Mouse (Mus musculus) right cerebral cortex, postnatal 4 days (tissue): Measurements from ENCODE around the gene Gm49368.
"Not testable (repeated sequence)": the region's sequence is repeated elsewhere in the genome, so short reads cannot be mapped to it uniquely, and the experiment has no call there.

Source experiments
- DNase-seq: peaks from one replicate; pipeline ENCODE4 v3.0.0-alpha.2; 2022

Gene Gm49368

DNA sequence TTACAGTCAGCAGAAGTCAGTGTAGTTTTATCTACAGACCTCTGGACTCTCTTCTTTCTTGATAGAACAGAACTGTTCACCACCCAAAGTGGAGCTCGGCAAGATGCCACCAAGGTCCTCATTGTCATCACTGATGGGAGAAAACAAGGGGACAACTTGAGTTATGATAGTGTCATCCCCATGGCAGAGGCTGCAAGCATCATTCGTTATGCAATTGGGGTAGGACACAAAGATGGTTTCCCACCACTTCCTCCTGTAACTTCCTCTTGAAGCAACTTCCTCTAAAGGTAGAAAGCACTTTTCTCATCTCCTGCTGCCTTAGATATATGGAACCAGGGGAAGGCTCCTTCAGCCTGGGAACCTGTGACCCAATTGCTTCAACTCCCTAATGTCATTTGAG lies 71.1 kb downstream of the Gm49368 start:
- DNase-seq: no peak

DNA sequence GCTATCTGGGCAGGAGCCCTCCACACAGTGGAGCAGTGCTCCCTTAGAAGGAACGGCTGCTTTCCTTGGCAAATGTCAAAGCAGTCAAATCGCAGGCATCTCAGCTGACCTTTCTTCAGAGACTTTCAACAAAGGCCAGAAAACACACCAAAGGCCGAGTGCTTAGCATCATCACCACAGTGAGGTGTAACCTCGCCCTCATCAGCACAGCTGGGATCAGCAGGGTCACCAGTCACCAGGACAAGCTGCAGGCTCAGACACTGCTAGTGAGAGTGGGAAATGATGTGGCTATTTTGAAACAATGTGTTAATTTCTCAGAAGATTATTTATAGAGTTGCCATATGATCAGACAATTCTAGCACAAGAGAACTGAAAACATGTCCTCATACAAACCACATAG lies 74.4 kb downstream of the Gm49368 start:
- DNase-seq: no peak

DNA sequence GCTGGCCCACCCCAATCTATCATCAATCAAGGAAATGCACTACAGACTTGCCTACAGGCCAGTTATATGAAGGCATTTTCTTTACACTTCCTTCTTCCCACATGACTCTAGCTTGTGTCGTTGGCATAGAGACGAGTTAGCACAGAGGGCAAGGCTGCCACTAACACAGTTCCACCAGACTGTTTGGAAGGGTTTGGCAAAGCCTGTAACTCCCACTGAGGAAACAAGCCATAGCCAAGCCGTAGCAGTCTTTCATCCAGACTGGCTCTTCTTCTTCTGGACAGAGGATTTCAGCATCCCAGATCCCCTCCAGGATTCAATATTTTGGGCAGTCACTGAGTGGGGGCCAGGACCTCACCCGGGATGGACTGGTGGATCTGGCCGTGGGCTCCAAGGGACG lies 77.1 kb downstream of the Gm49368 start:
- no peak for DNase-seq

DNA sequence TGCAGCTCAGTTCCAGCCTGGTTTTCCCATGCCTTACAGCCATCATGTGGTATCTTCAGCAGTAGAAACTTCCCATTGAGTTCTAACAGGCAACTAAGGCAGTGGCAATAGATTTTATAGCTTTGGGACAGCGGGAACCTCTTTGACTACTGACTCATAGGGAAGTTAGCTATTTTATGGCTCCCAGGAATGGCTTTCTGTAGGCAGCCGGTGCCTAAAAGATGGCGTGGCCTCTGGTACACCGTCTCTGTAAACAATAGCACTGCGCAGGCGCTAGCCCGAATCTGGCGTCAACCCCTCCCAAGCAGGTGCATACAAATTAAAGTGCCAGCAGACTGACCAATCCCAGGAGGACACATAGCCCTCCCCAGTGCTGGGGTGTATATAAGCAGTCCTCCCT lies 88.5 kb downstream of the Gm49368 start:
- DNase-seq: no peak

DNA sequence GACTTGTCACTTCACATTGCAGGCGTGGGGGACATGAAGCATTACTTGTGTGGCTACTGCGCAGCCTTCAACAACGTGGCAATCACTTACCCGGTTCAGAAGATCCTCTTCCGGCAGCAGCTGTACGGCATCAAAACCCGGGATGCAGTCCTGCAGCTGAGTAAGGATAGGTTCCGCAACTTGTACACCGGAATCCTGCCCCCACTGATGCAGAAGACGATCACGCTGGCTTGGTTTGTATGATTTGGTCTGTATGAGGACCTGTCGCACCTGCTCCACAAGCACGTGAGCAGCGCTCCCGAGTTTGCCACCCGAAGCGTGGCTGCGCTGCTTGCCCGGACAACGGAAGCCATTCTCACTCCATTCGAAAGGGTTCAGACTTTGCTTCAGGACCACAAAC lies 91.6 kb downstream of the Gm49368 start, which contains the start of gene Itgad:
Gene Itgad (plus strand): TSS at position 301 of the 400 bp plus-strand sequence.
- no peak for DNase-seq

DNA sequence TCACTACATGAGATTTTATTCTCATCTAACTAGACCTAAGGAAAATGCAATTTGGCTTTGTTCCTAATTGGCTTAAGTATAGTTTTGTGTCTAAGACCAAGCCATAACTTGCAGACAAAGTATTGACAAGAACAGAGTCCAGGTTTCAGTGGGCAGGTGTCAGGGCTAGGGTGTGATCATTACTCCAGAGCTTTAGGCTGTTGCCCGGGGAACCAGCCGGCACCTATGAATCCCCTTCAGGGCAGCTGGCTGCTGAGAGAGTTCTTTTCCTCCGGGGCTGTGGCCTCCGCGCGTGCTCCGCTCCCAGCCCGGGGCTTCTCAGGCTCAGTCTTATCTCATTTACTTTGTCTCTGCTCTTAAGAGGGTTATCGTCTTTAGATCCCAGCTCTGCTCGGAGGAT lies 92.4 kb downstream of the Gm49368 start:
- DNase-seq: no peak

DNA sequence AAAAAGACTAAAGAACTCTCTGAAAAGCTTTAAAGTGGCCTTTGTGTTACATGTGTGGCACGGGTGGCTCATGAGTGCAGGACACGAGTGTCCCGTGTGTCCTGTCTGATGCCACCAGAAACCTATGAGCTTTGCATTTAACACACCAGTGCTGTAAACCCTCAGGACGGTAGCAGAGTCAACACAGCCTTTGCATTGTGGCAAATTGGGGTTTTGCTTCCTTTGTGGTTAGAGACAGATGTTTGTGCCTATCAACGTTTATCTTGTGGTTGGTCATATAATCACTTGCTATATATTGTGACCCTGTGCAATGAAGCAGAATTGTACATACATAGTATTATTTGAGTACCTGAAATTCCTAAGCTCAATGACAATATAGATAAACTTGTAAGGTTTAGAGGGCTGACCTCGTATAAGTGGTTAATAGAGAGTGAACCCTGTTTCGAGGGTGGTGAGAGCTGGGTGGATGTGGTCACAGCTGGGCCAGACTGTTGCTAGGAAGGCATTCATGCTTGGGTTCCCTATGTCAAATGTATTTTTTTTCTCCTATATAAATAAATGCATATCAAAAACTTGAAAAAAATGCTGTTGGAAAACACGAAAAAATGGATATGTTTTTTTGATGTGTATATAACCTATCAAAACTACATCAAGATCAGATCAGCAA lies 96.3 kb downstream of the Gm49368 start:
- DNase-seq: not testable (repeated sequence)

DNA sequence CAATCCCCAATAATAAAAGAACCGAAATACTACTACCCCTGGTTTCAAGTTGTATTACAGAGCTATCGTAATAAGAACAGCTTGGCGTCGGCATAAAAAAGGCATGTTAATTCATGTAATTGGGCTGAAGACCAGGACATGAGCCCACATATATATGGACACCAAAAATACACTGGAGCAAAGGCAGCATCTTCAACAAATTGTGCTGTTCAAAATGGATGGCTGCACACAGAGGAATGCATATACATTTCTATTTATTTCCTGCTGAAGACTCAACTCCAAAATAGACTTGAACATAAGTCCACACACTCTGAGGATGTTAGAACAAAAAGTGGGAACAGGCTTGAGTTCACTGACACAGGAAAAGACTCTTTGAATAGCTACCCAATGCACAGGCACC lies 101.5 kb downstream of the Gm49368 start:
- DNase-seq: no peak

DNA sequence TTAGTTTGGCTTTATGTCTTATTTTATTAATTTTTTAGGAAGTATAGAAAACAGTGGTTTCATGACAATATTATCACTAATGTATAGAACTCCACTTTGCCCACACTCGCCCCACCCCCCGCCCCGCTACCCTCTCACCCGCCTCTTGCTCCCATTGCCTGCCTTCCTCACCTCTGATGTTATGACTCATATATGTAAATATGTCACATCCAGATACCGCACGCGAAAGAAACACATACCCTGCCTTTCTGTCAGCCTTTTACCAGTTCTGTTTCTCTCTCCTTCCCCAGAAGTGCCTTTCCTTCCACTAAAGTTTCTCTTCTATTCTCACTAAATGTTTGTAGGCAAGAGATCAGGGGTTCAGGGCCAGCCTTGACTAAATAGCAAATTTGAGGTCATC lies 103.9 kb downstream of the Gm49368 start:
- no peak for DNase-seq

DNA sequence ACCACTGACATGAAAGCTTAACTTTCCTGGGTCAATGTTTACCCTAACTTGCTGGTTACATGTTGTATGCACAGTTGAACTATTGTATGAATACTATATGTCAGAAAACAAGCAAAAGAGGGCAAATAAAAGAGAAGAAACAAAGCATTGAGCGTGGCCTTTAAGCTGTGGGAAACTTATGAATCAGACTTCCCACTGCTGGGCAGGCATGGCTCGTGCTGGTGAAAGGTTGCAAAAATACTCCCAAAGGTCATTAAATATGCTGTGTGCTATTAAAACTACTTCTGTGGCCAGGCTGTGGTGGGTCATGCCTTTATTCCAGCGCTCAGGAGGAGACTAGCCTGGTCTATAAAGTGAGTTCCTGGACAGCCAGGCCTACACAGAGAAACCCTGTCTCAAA lies 107.5 kb downstream of the Gm49368 start:
- DNase-seq: no peak
